Mouse (Mus musculus): ENCODE results near the gene Cap2.

Gene Cap2

GRCm38 (mm10) chr13:46501800-46502389 is at the start of gene Cap2:
TSS of gene Cap2 (plus strand) at chr13:46501848.
- DNase-seq (ENCODE audit: low spot score in 2 of 2): peak; percentile 82 to 83

- DNase-seq (ENCODE audit: low spot score in 2 of 2): no peak
These were observed 42.1 kb upstream of the Cap2 start for GRCm38 (mm10) chr13:46459546-46459945.

DNA sequence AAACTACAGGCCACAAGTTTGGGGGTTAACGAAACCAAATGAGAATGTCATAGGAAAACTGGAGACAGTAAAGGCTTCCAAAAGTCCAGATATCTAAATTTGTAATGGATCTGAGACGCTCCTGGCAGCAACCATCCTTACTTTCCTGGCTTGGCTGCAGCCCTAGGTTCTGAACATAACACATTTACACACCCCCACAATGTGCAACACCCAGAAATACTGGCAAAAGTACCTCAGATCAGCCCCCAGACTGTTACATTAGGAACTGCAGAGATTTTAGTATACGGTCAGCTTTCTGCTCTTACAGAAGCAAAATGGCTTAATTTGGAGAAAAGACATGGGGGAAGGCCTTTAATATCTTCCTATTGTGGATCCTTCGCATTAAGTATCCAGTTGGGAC is 39.4 kb upstream of the Cap2 start:
- DNase-seq (ENCODE audit: low spot score in 2 of 2): no peak

GRCm38 (mm10) chr13:46463764-46464163 is 37.9 kb upstream of the Cap2 start:
- DNase-seq (ENCODE audit: low spot score in 2 of 2): no peak

GRCm38 (mm10) chr13:46468251-46468650 is 33.4 kb upstream of the Cap2 start:
- DNase-seq (ENCODE audit: low spot score in 2 of 2): no peak

DNA sequence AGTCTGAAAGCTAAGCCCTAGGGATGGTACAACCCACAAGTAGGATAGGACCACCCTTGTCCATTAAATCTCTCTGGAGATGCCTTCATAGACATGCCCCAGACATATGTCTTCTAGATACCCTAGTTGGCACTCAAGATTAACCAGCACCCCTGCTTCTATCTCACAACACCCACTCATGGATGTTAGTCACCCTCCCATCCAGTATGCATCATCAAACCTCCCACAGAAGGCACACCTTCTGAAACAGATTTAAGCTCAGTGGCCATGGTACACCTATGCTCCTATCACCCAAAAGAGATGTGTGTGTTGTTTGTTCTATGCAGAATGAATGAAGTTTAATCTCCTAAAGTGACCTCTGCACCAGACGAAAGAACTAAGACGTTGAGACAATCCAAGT is 32.1 kb upstream of the Cap2 start:
- DNase-seq (ENCODE audit: low spot score in 2 of 2): no peak

- no peak for DNase-seq (ENCODE audit: low spot score in 2 of 2)
These were observed 20.4 kb upstream of the Cap2 start for GRCm38 (mm10) chr13:46481271-46481670.

DNA sequence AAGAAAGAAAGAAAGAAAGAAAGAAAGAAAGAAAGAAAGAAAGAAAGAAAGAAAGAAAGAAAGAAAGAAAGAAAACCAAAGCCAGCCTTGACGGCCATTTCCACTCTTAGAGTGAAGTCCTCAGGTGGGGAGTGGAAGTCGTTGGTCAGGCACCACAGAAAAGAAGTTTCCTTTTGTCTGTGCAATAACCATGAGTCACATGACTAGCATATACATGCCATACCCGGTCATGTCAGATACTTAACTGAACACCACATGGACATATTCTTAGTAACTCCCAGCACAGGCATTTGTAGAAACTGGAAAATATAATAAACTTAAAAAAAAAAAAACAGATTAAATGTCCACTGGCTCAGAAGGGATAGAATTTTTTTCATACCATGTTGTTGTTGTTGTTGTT is 16.0 kb upstream of the Cap2 start:
- DNase-seq (ENCODE audit: low spot score in 2 of 2): no peak

- DNase-seq (ENCODE audit: low spot score in 2 of 2): no peak
These were observed 13.5 kb upstream of the Cap2 start for GRCm38 (mm10) chr13:46488166-46488565.

GRCm38 (mm10) chr13:46490644-46491043 is 11.0 kb upstream of the Cap2 start:
- DNase-seq (ENCODE audit: low spot score in 2 of 2): no peak

DNA sequence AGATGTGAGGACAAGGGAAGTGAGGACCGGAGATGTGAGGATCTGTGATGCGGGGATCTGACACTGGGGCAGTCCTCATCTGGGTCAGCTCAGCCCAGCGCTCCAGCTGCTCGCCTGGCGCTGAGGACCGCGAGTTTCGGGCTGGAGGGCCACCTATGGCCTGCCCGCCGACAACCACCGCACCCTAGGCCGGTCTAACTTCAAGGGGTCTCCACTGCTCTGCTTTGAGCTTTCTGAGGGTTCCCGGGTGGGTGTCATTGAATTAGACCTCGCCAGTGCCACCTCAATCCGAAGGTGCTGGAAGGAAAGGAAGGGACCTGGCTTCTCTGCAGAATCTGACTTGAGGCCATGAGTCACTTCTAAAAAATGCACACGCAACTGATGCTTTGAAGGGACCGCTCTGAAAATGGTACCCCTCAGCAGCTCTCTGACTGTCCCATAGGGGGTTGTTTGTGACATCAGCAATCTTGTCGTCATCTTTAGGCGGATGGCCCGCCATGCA is 793 bp downstream of the Cap2 start:
- peak in 1 of 2 experiments; percentile 14 for DNase-seq (ENCODE audit: low spot score in 2 of 2)

DNA sequence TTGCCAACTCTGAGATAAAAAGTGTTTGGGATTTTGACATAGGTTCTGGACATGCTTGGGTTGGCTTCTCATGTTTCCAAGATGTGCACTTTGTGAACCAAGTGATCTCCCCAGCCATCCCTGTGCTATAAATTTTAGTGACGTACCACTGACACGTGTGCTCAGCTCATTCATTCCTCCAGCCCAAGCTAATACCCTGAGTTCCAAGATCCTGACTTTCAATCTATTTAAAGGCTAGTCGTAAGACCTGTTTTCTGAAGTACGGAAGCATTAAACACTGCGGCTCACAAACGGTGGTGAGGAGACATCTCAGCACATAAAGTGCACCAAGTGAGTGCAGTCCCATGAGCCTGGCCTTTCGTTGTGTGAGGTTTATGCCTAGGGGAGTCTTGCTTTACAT is 6.3 kb downstream of the Cap2 start:
- no peak for DNase-seq (ENCODE audit: low spot score in 2 of 2)

DNA sequence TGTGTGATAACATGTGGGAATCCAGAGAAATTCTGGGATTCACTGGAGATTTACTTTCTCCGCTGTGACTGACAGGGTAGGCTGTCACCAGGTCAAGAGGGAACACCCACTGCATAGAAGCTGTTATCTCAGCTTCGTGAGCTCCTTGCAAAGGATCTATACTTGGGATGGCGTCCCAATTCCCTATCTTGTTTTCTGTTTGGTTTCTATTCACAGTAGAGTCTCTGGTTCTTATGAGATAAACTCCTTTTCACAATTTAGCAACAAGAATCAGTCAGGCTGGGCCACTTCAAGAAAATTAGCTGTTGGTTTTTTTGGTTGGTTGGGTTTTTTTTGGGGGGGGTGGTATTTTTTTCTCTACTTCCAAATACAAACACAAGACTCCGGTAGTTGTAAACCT is 7.2 kb downstream of the Cap2 start:
- no peak for DNase-seq (ENCODE audit: low spot score in 2 of 2)

DNA sequence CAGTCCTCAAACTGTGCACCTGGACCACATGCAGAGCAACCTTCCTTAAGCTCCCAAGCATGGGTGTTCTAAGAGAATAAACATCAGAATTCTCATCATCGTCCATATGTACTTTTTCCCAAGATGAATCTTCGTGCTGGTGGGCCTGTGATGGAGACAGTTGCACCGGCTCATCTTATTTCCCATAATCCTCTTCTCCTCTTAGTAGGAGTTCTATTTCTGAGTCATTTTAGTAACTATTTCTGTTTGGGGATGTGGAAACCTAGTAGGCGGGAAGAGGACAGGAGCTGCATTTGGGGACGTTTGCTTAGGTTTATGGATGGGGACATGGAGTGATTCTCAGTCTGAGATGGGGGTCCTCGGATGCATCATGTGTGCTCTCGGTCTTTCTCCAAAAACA is 8.8 kb downstream of the Cap2 start:
- no peak for DNase-seq (ENCODE audit: low spot score in 2 of 2)

DNA sequence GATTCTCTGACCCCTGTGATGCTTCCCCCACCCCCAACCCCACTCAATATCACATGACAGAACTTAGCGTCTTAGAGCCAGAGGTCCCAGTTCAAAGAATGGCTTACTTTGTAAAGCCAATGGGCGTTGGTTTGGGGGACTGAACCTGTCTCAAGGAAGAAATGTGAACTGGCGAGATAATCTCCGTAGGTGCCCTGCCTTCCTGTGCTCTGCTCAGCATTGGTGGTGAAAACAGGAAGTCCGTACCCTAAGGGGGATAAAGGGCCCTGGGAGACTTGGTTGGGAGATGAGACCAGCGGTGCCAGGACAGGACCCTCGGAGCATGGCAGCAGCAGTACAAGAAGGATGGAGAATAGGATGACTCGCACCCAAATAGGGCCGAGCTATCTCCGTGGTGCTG is 12.8 kb downstream of the Cap2 start:
- DNase-seq (ENCODE audit: low spot score in 2 of 2): no peak

GRCm38 (mm10) chr13:46515120-46515523 is 13.5 kb downstream of the Cap2 start:
- no peak for DNase-seq (ENCODE audit: low spot score in 2 of 2)

DNA sequence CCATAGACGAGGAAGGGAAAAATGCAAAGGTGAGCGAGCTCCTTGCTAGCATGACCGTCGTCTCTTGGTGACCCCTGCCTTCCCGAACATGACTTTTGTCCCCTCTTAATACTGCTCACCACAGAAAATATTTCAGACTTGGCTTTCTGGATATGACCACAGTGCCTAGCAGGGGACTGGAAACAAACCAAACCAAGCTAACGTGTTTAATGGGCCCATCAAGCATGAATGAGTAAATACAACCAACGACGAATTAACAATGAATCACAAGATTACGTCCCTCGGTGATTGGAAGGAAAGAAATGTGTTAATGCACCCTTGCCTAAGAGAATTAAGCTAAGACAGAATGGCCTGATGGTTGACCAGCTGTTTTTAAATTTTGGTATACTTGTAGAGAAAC is 13.9 kb downstream of the Cap2 start:
- no peak for DNase-seq (ENCODE audit: low spot score in 2 of 2)

GRCm38 (mm10) chr13:46516183-46516582 is 14.5 kb downstream of the Cap2 start:
- DNase-seq (ENCODE audit: low spot score in 2 of 2): no peak

- DNase-seq (ENCODE audit: low spot score in 2 of 2): no peak
These were observed 15.6 kb downstream of the Cap2 start for GRCm38 (mm10) chr13:46517211-46517685.

GRCm38 (mm10) chr13:46521482-46521881 is 19.8 kb downstream of the Cap2 start:
- no peak for DNase-seq (ENCODE audit: low spot score in 2 of 2)

GRCm38 (mm10) chr13:46522798-46523197 is 21.1 kb downstream of the Cap2 start:
- no peak for DNase-seq (ENCODE audit: low spot score in 2 of 2)

GRCm38 (mm10) chr13:46523235-46523634 is 21.6 kb downstream of the Cap2 start:
- DNase-seq (ENCODE audit: low spot score in 2 of 2): no peak

DNA sequence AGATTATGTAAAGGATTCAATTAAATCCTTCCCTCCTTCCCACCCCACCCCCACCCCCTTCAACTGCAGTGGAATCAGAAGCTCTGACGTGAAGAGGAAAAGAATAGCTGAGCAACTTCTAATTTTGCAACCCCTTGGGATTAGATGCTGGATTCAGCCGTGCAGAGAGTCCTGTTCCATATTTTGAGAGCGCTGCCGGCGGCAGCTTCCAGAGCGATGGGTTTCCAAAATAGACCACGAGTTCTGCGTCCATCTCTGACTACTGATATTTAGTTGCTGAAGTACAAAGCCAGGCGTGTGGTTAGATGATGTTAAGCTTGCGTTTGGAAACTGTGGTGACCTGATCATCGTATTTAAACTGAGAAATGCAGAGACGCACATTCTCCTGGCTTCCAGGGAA is 22.1 kb downstream of the Cap2 start:
- DNase-seq (ENCODE audit: low spot score in 2 of 2): no peak

All from thymus, postnatal 10 days (tissue).